ENCODE assay signal across 14 mouse cellular contexts in genomic region chr16:33728427-33728826, GRCm38 (mm10). TPM values are rescaled to one million over a fixed set of nuclear protein-coding genes. Genes with fewer than 3 reads are reported as not detected.
DNase-seq lines count a peak whose midpoint lies in the region; ATAC-seq and TF ChIP-seq lines count a peak whose summit lies in the region.
"Had no signal": no experiment of that assay in that cellular context is flagged by ENCODE, and none has a peak within 500 bp of the region (broad histone marks: within the 10 kb centered on the region; RNA-seq: fewer than 3 reads in every experiment).

No protein-coding gene starts in this region.

- no peaks in the 10 kb centered on the region for H3K27me3 ChIP-seq in limb, embryonic 13.5 days
- no peaks in the 10 kb centered on the region for H3K27me3 ChIP-seq in limb, embryonic 10.5 days (ENCODE audit: low read depth, poor library complexity, severe bottlenecking)
- H3K27me3 ChIP-seq in CH12.LX (replicated peaks) = no peaks in the 10 kb centered on the region
- H3K27me3 ChIP-seq: embryonic facial prominence, embryonic 15.5 days; limb, embryonic 12.5 days had no signal

- DNase-seq in gastrocnemius, postnatal 14 days = peak; percentile 20
- DNase-seq in gastrocnemius, adult 8-10 months (ENCODE audit: low spot score in 2 of 2) = no peak
- DNase-seq in limb, embryonic 10.5 days (ENCODE audit: low spot score) = no peak
- no peak for DNase-seq in CH12.LX (ENCODE audit: extremely low read depth)
- peak; percentile 72 for DNase-seq in brain, embryonic 14.5 days (ENCODE audit: low read depth)
- no peak for DNase-seq in adrenal gland, postnatal 4 days (ENCODE audit: low spot score in 2 of 2)
- DNase-seq in ovary, adult 18-20 months (ENCODE audit: low spot score) = no peak
- DNase-seq: cerebellum, postnatal 36 days; heart, postnatal 14 days; kidney, adult 9 months; right cerebral cortex, postnatal 4 days had no signal

- H3K27ac ChIP-seq in limb, embryonic 13.5 days = no peak overlapping the region
- no peak overlapping the region for H3K27ac ChIP-seq in limb, embryonic 10.5 days
- H3K27ac ChIP-seq in CH12.LX (ENCODE audit: insufficient read depth, low read depth) = no peak overlapping the region
- H3K27ac ChIP-seq: embryonic facial prominence, embryonic 15.5 days; limb, embryonic 12.5 days had no signal

- peaks cover 33% of the 10 kb centered on the region for H3K79me2 ChIP-seq in CH12.LX (replicated peaks; ENCODE audit: control insufficient read depth, extremely low read depth, insufficient read depth, poor library complexity, severe bottlenecking)

- TF ChIP-seq POLR2A in CH12.LX (IDR thresholded peaks at IDR 0.05; ENCODE audit: low read depth, low read length) = no peak
- TF ChIP-seq POLR2A in brain, embryonic 14.5 days (IDR thresholded peaks at IDR 0.05; ENCODE audit: borderline replicate concordance, extremely low read depth, insufficient read depth, insufficient read length, poor library complexity, severe bottlenecking) = no peak

- 0 out of 2 replicates have a peak, but pooled peaks have one; percentile 36 for ATAC-seq in limb, embryonic 13.5 days (ENCODE audit: low FRiP score, low read depth)

- no peak overlapping the region for H3K4me2 ChIP-seq in limb, embryonic 13.5 days (replicated peaks)
- no peak overlapping the region for H3K4me2 ChIP-seq in CH12.LX (ENCODE audit: insufficient read depth, low read depth, poor library complexity, severe bottlenecking)
- H3K4me2 ChIP-seq: embryonic facial prominence, embryonic 15.5 days; limb, embryonic 12.5 days had no signal

- no peak for TF ChIP-seq EP300 in CH12.LX (IDR thresholded peaks at IDR 0.05; ENCODE audit: low read length)

- dilution Hi-C loops in CH12.LX (cut with MboI; ENCODE audit: extremely low pct_ligation_motif_present, extremely low pct_unique_long_range_greater_than_20kb, low sequenced_read_pairs) = no loop called here

- H3K4me3 ChIP-seq in limb, embryonic 13.5 days = no peak overlapping the region
- no peak overlapping the region for H3K4me3 ChIP-seq in limb, embryonic 10.5 days
- H3K4me3 ChIP-seq in CH12.LX (replicated peaks in 1 of 3; ENCODE audit: low read depth in 2 of 3, low read length in 2 of 3, poor library complexity in 1 of 3) = no peak overlapping the region
- H3K4me3 ChIP-seq: embryonic facial prominence, embryonic 15.5 days; limb, embryonic 12.5 days had no signal

- H3K9ac ChIP-seq in limb, embryonic 13.5 days = no peak overlapping the region
- no peak overlapping the region for H3K9ac ChIP-seq in CH12.LX (ENCODE audit: insufficient read depth, low read depth)
- H3K9ac ChIP-seq: embryonic facial prominence, embryonic 15.5 days; limb, embryonic 12.5 days had no signal

- in situ Hi-C loops in CH12.LX (cut with MboI; ENCODE audit: low pct_ligation_motif_present, low pct_unique_long_range_greater_than_20kb, low sequenced_read_pairs) = no loop called here

- peak; percentile 38; the same call in 1 of the 2 replicates for TF ChIP-seq RAD21 in CH12.LX (IDR thresholded peaks at IDR 0.05; ENCODE audit: low read depth, low read length)

- peaks cover under 1% of the 10 kb centered on the region; the same call in 1 of the 2 replicates for H3K4me1 ChIP-seq in limb, embryonic 13.5 days
- no peaks in the 10 kb centered on the region for H3K4me1 ChIP-seq in limb, embryonic 10.5 days
- H3K4me1 ChIP-seq in CH12.LX (ENCODE audit: control insufficient read depth in 1 of 2, insufficient read depth in 2 of 2) = peaks cover 14 to 82% of the 10 kb centered on the region in 2 experiments
- H3K4me1 ChIP-seq: embryonic facial prominence, embryonic 15.5 days; limb, embryonic 12.5 days had no signal

- 67% methylated on average over 13 of the region's 13 CpGs for WGBS in limb, embryonic 13.5 days
- 78% methylated on average over 13 of the region's 13 CpGs for WGBS in limb, embryonic 10.5 days

- TF ChIP-seq CTCF in CH12.LX (conservative IDR thresholded peaks at IDR 0.05 in 1 of 2, IDR thresholded peaks at IDR 0.05 in 1 of 2; ENCODE audit: low read depth in 2 of 2, low read length in 2 of 2) = peak in 1 of 2 experiments; percentile 45; a peak in 2 of 4 replicates
- TF ChIP-seq CTCF in brain, embryonic 14.5 days (IDR thresholded peaks at IDR 0.05; ENCODE audit: borderline replicate concordance, extremely low read depth, insufficient read depth, insufficient read length) = peak; percentile 17; the same call in 1 of the 2 replicates

- peaks cover 4% of the 10 kb centered on the region; the same call in 1 of the 2 replicates for H3K9me3 ChIP-seq in limb, embryonic 13.5 days
- no peaks in the 10 kb centered on the region for H3K9me3 ChIP-seq in limb, embryonic 10.5 days (replicated peaks)
- H3K9me3 ChIP-seq in CH12.LX (replicated peaks; ENCODE audit: low read length) = peaks cover 6% of the 10 kb centered on the region

- intact Hi-C loops in gastrocnemius, postnatal 14 days (cut with DNase I; ENCODE audit: low total_unique reads) = no loop called here

- peaks cover 55% of the 10 kb centered on the region for H3K36me3 ChIP-seq in limb, embryonic 13.5 days
- peaks cover 48% of the 10 kb centered on the region for H3K36me3 ChIP-seq in limb, embryonic 10.5 days
- peaks cover 70 to 83% of the 10 kb centered on the region in 2 experiments for H3K36me3 ChIP-seq in CH12.LX (replicated peaks in 1 of 2; ENCODE audit: control insufficient read depth in 1 of 2, insufficient read depth in 1 of 2, low read length in 1 of 2)

TF ChIP-seq in CH12.LX, 34 proteins besides CTCF, POLR2A, EP300 and RAD21:
- TF ChIP-seq NELFE (IDR thresholded peaks at IDR 0.05; ENCODE audit: low read depth, low read length) = no peak
- TF ChIP-seq CHD1 (IDR thresholded peaks at IDR 0.05; ENCODE audit: low read depth, low read length) = no peak
- peak; percentile 27 for TF ChIP-seq SMC3 (IDR thresholded peaks at IDR 0.05; ENCODE audit: low read depth, low read length)
- TF ChIP-seq SIN3A (IDR thresholded peaks at IDR 0.05; ENCODE audit: low read length) = 0 out of 2 replicates have a peak, but pooled peaks have one; percentile 7
- TF ChIP-seq TCF12 (IDR thresholded peaks at IDR 0.05; ENCODE audit: low read depth, low read length) = no peak

RNA-seq across cellular contexts. Expression of gene Heg1, which starts 44.3 kb away (rescaled TPM):
- total RNA-seq in gastrocnemius, postnatal 14 days (2021) = 10 to 100 TPM; 48.0 to 56.4 TPM
- 10 to 100 TPM; 20.8 to 31.3 (median 24.2) TPM for total RNA-seq in gastrocnemius, adult 8-10 months (2022)
- polyA plus RNA-seq in limb, embryonic 13.5 days (2015; fragmentation: Nextera tagmentation; extraction: Ambion mirVana) = 14.7 and 16.0 TPM in 2 replicates
- polyA plus RNA-seq in limb, embryonic 10.5 days (2016; fragmentation: Nextera tagmentation; extraction: Ambion mirVana) = 11.1 and 11.6 TPM in 2 replicates
- total RNA-seq in CH12.LX (2012; rRNA removed) (52.3 and 77.1 TPM in 2 replicates), CH12.LX (2014; rRNA removed) (33.5 and 40.8 TPM in 2 replicates)
- polyA plus RNA-seq in CH12.LX (2012; ENCODE audit: insufficient read length, low read depth) = 49.2 and 67.2 TPM in 2 replicates
- 17.4 and 23.4 TPM in 2 replicates for polyA plus RNA-seq in brain, embryonic 14.5 days (2012; rRNA removed)
- total RNA-seq in adrenal gland, postnatal 4 days (2021) = 10 to 100 TPM; 81.5 to 84.5 TPM

Comparison
In these comparisons a context has a peak if more than half of its experiments do, and no peak if none do; other contexts are left out.
1. DNase-seq: peak in gastrocnemius, postnatal 14 days (single experiment) and brain, embryonic 14.5 days (single experiment); none in gastrocnemius, adult 8-10 months (0 of 2), limb, embryonic 10.5 days (single experiment), CH12.LX (single experiment), adrenal gland, postnatal 4 days (0 of 2) and ovary, adult 18-20 months (single experiment).